Comparison of ENCODE assay signal across 15 mouse cellular contexts in the genomic region with DNA sequence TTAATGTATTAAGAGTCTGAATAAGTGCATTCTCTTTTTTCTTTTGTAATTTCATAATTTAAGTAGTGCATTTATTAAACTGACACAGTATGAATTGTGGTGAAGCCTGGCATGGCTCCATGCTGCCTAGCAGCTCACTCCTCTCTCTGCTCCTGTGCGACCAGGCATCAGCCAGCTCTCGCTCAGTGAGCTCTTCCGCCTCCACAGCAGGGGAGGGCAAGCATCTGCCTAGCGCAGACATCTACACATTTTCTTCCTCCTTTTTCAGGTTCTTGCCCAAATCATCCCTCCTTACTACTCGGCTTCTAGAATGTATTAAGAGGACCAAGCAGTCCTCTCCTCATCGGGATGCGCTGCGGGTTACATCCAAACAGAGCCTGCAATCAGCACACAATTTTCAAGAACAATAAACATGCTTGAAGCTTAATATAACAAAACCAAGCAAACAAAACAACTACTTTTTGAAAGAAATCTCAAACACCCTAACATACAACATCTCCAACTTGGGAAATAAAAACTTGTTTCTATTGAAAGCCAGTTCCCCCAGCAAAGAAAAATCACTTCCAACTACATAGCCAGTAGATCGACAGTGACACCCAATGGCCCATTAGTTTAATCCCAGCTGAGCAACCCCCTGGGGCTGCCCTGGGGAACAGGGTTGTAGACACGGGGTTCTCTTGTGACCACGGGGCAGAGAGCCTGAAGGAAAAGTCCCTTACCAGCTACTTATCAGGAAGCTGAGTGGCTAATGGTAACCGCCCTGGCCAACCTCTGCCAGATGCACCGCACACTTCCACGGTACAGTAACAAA. TPM values are rescaled to one million over a fixed set of nuclear protein-coding genes. Genes with fewer than 3 reads are reported as not detected.
DNase-seq lines count a peak whose midpoint lies in the region; ATAC-seq and TF ChIP-seq lines count a peak whose summit lies in the region.
"Had no signal": no experiment of that assay in that cellular context is flagged by ENCODE, and none has a peak within 500 bp of the region (broad histone marks: within the 10 kb centered on the region; RNA-seq: fewer than 3 reads in every experiment).

No protein-coding gene starts in this region.

- DNase-seq in frontal cortex, postnatal 14 days (ENCODE audit: low spot score in 2 of 2): no peak
- DNase-seq in midbrain, embryonic 11.5 days (ENCODE audit: low spot score, missing footprints): no peak
- DNase-seq in layer of hippocampus, adult 9-11 months: no peak
- DNase-seq: adrenal gland, postnatal 25 days; embryo, embryonic 11 days; gastrocnemius, postnatal 10 days; thymus, postnatal 4 days had no signal

- peak; percentile 72 for ATAC-seq in frontal cortex, adult (ENCODE audit: low TSS enrichment)
- ATAC-seq in intestine, postnatal 0 days: no peak
- ATAC-seq in intestine, embryonic 16.5 days: no peak
- ATAC-seq in midbrain, embryonic 16.5 days: peak; percentile 34; the same call in 1 of the 2 replicates
- no peak for ATAC-seq in midbrain, embryonic 11.5 days (ENCODE audit: low FRiP score)
- ATAC-seq in neural tube, embryonic 14.5 days (ENCODE audit: low read depth): no peak
- ATAC-seq: intestine, embryonic 15.5 days had no signal

- peaks cover 10% of the 10 kb centered on the region; the same call in 1 of the 2 replicates for H3K4me1 ChIP-seq in intestine, postnatal 0 days (replicated peaks; ENCODE audit: control insufficient read depth, insufficient read depth, low read length)
- H3K4me1 ChIP-seq in intestine, embryonic 16.5 days (ENCODE audit: control insufficient read depth, insufficient read depth, low read length): peaks cover 45% of the 10 kb centered on the region
- peaks cover 18% of the 10 kb centered on the region for H3K4me1 ChIP-seq in midbrain, embryonic 16.5 days (ENCODE audit: control insufficient read depth, insufficient read depth, low read length)
- peaks cover 2% of the 10 kb centered on the region for H3K4me1 ChIP-seq in midbrain, embryonic 11.5 days (ENCODE audit: control insufficient read depth, insufficient read depth, low read length)
- peaks cover 56% of the 10 kb centered on the region for H3K4me1 ChIP-seq in neural tube, embryonic 14.5 days (ENCODE audit: control insufficient read depth, insufficient read depth, low read length)

- H3K4me2 ChIP-seq in intestine, postnatal 0 days (replicated peaks; ENCODE audit: low read depth): no peak overlapping the region
- no peak overlapping the region for H3K4me2 ChIP-seq in intestine, embryonic 16.5 days (ENCODE audit: low read depth, low read length)
- H3K4me2 ChIP-seq in midbrain, embryonic 16.5 days (ENCODE audit: low read length): no peak overlapping the region
- no peak overlapping the region for H3K4me2 ChIP-seq in midbrain, embryonic 11.5 days
- H3K4me2 ChIP-seq in neural tube, embryonic 14.5 days (ENCODE audit: low read depth, low read length): no peak overlapping the region
- H3K4me2 ChIP-seq: intestine, embryonic 15.5 days; limb, embryonic 15.5 days had no signal

- no peaks in the 10 kb centered on the region for H3K9me3 ChIP-seq in intestine, postnatal 0 days (ENCODE audit: control insufficient read depth)
- H3K9me3 ChIP-seq in intestine, embryonic 16.5 days (ENCODE audit: control insufficient read depth, low read length): no peaks in the 10 kb centered on the region
- H3K9me3 ChIP-seq in midbrain, embryonic 16.5 days (replicated peaks; ENCODE audit: control insufficient read depth, low read length, poor library complexity, severe bottlenecking): no peaks in the 10 kb centered on the region
- no peaks in the 10 kb centered on the region for H3K9me3 ChIP-seq in midbrain, embryonic 11.5 days (ENCODE audit: control insufficient read depth, low read length)
- no peaks in the 10 kb centered on the region for H3K9me3 ChIP-seq in neural tube, embryonic 14.5 days (ENCODE audit: control insufficient read depth, low read length)
- H3K9me3 ChIP-seq: intestine, embryonic 15.5 days; limb, embryonic 15.5 days had no signal

- WGBS in intestine, postnatal 0 days: 71% methylated on average over 14 of the region's 14 CpGs
- 60% methylated on average over 14 of the region's 14 CpGs for WGBS in intestine, embryonic 16.5 days
- 32% methylated on average over 14 of the region's 14 CpGs for WGBS in midbrain, embryonic 16.5 days
- WGBS in midbrain, embryonic 11.5 days: 44% methylated on average over 14 of the region's 14 CpGs
- 38% methylated on average over 14 of the region's 14 CpGs for WGBS in neural tube, embryonic 14.5 days

- H3K36me3 ChIP-seq in intestine, postnatal 0 days (ENCODE audit: control insufficient read depth, insufficient read depth): no peaks in the 10 kb centered on the region
- no peaks in the 10 kb centered on the region for H3K36me3 ChIP-seq in intestine, embryonic 16.5 days (ENCODE audit: control insufficient read depth, insufficient read depth, low read length)
- no peaks in the 10 kb centered on the region for H3K36me3 ChIP-seq in midbrain, embryonic 16.5 days (ENCODE audit: control insufficient read depth, insufficient read depth, low read length)
- no peaks in the 10 kb centered on the region; the same call in 1 of the 2 replicates for H3K36me3 ChIP-seq in midbrain, embryonic 11.5 days (ENCODE audit: control insufficient read depth, insufficient read depth, low read length)
- H3K36me3 ChIP-seq in neural tube, embryonic 14.5 days (ENCODE audit: control insufficient read depth, insufficient read depth, low read length): no peaks in the 10 kb centered on the region
- H3K36me3 ChIP-seq: intestine, embryonic 15.5 days; limb, embryonic 15.5 days had no signal

- no peak overlapping the region for H3K4me3 ChIP-seq in intestine, postnatal 0 days (ENCODE audit: low read depth, low read length)
- no peak overlapping the region for H3K4me3 ChIP-seq in intestine, embryonic 16.5 days (ENCODE audit: low read length)
- no peak overlapping the region for H3K4me3 ChIP-seq in midbrain, embryonic 16.5 days (ENCODE audit: low read depth, low read length)
- no peak overlapping the region for H3K4me3 ChIP-seq in midbrain, embryonic 11.5 days (ENCODE audit: low read depth, low read length)
- no peak overlapping the region for H3K4me3 ChIP-seq in neural tube, embryonic 14.5 days (ENCODE audit: low read depth, low read length)
- H3K4me3 ChIP-seq: intestine, embryonic 15.5 days; limb, embryonic 15.5 days had no signal

- H3K9ac ChIP-seq in intestine, postnatal 0 days (ENCODE audit: low read depth, low read length): no peak overlapping the region
- H3K9ac ChIP-seq in intestine, embryonic 16.5 days (ENCODE audit: low read depth, low read length): no peak overlapping the region
- no peak overlapping the region for H3K9ac ChIP-seq in midbrain, embryonic 16.5 days (ENCODE audit: low read depth, low read length)
- H3K9ac ChIP-seq in midbrain, embryonic 11.5 days (ENCODE audit: low read length): no peak overlapping the region
- H3K9ac ChIP-seq in neural tube, embryonic 14.5 days (replicated peaks; ENCODE audit: low read depth, low read length): 0 out of 2 replicates have a peak overlapping the region, but pooled peaks have one; percentile 17
- H3K9ac ChIP-seq: intestine, embryonic 15.5 days; limb, embryonic 15.5 days had no signal

- peak; percentile 56 for TF ChIP-seq CTCF in intestine, postnatal 0 days (IDR thresholded peaks at IDR 0.05; ENCODE audit: low read depth)

- H3K27ac ChIP-seq in intestine, postnatal 0 days (ENCODE audit: low read depth, low read length): no peak overlapping the region
- no peak overlapping the region for H3K27ac ChIP-seq in intestine, embryonic 16.5 days (ENCODE audit: low read length)
- no peak overlapping the region for H3K27ac ChIP-seq in midbrain, embryonic 16.5 days (ENCODE audit: low read length)
- no peak overlapping the region for H3K27ac ChIP-seq in midbrain, embryonic 11.5 days (ENCODE audit: low read depth, low read length)
- H3K27ac ChIP-seq in neural tube, embryonic 14.5 days (ENCODE audit: low read depth, low read length): peak overlapping the region; percentile 25
- H3K27ac ChIP-seq: intestine, embryonic 15.5 days; limb, embryonic 15.5 days; macrophage had no signal

- no peaks in the 10 kb centered on the region for H3K27me3 ChIP-seq in intestine, postnatal 0 days (replicated peaks; ENCODE audit: control insufficient read depth, insufficient read depth, low read length)
- H3K27me3 ChIP-seq in intestine, embryonic 16.5 days (replicated peaks; ENCODE audit: control insufficient read depth, insufficient read depth, low read length): no peaks in the 10 kb centered on the region
- no peaks in the 10 kb centered on the region for H3K27me3 ChIP-seq in midbrain, embryonic 16.5 days (ENCODE audit: control insufficient read depth, insufficient read depth, low read depth, low read length)
- no peaks in the 10 kb centered on the region; the same call in 1 of the 2 replicates for H3K27me3 ChIP-seq in midbrain, embryonic 11.5 days (ENCODE audit: control insufficient read depth, insufficient read depth, low read length)
- no peaks in the 10 kb centered on the region for H3K27me3 ChIP-seq in neural tube, embryonic 14.5 days (ENCODE audit: control insufficient read depth, insufficient read depth, low read length)
- H3K27me3 ChIP-seq: intestine, embryonic 15.5 days; limb, embryonic 15.5 days had no signal

RNA-seq across cellular contexts. Expression of gene Pex14, which starts 38.9 kb away (rescaled TPM):
- 48.9 and 56.0 TPM in 2 replicates for polyA plus RNA-seq in intestine, postnatal 0 days (2015; fragmentation: Nextera tagmentation; extraction: Ambion mirVana)
- 63.3 and 64.3 TPM in 2 replicates for polyA plus RNA-seq in intestine, embryonic 16.5 days (2015; fragmentation: Nextera tagmentation; extraction: Ambion mirVana)
- polyA plus RNA-seq in midbrain, embryonic 16.5 days (2015; fragmentation: Nextera tagmentation; extraction: Ambion mirVana): 57.0 and 58.7 TPM in 2 replicates
- polyA plus RNA-seq in midbrain, embryonic 11.5 days (2014; fragmentation: Nextera tagmentation; extraction: Ambion mirVana): 31.3 and 35.9 TPM in 2 replicates
- 40.9 and 44.4 TPM in 2 replicates for polyA plus RNA-seq in neural tube, embryonic 14.5 days (2014; fragmentation: Nextera tagmentation; extraction: Ambion mirVana)

RNA-seq across cellular contexts. Expression of gene Dffa, which starts 43.1 kb away (rescaled TPM):
- polyA plus RNA-seq in intestine, postnatal 0 days (2015; fragmentation: Nextera tagmentation; extraction: Ambion mirVana): 26.9 and 28.2 TPM in 2 replicates
- polyA plus RNA-seq in intestine, embryonic 16.5 days (2015; fragmentation: Nextera tagmentation; extraction: Ambion mirVana): 50.5 and 52.2 TPM in 2 replicates
- polyA plus RNA-seq in midbrain, embryonic 16.5 days (2015; fragmentation: Nextera tagmentation; extraction: Ambion mirVana): 22.8 and 23.3 TPM in 2 replicates
- 24.9 and 25.3 TPM in 2 replicates for polyA plus RNA-seq in midbrain, embryonic 11.5 days (2014; fragmentation: Nextera tagmentation; extraction: Ambion mirVana)
- polyA plus RNA-seq in neural tube, embryonic 14.5 days (2014; fragmentation: Nextera tagmentation; extraction: Ambion mirVana): 23.8 and 28.0 TPM in 2 replicates

Comparison
In these comparisons a context has a peak if more than half of its experiments do, and no peak if none do; other contexts are left out.
1. ATAC-seq: peak in frontal cortex, adult (single experiment) and midbrain, embryonic 16.5 days (single experiment); none in intestine, postnatal 0 days (single experiment), intestine, embryonic 16.5 days (single experiment), midbrain, embryonic 11.5 days (single experiment) and neural tube, embryonic 14.5 days (single experiment).